Mouse (Mus musculus) cerebellum, adult 11 months (tissue): ENCODE data around the gene Pak1.
"Not testable (repeated sequence)": the region's sequence is repeated elsewhere in the genome, so short reads cannot be mapped to it uniquely, and the experiment has no call there.

ENCODE experiments used
- DNase-seq: peaks from one replicate; pipeline ENCODE4 v3.0.0; 2022

Gene Pak1

GRCm38 (mm10) chr7:97780222-97780621 lies 8.1 kb upstream of the Pak1 start:
- no peak for DNase-seq

- no peak for DNase-seq
Observed at GRCm38 (mm10) chr7:97780815-97781214, 7.5 kb upstream of the Pak1 start.

- DNase-seq: no peak
Observed at GRCm38 (mm10) chr7:97781496-97781895, 6.8 kb upstream of the Pak1 start.

- DNase-seq: no peak
Observed at GRCm38 (mm10) chr7:97783523-97783922, 4.8 kb upstream of the Pak1 start.

- no peak for DNase-seq
Observed at GRCm38 (mm10) chr7:97788669-97789483, 535 bp downstream of the Pak1 start.

- DNase-seq: no peak
Observed at GRCm38 (mm10) chr7:97790272-97790671, 1.9 kb downstream of the Pak1 start.

GRCm38 (mm10) chr7:97792324-97792723 lies 4.0 kb downstream of the Pak1 start:
- no peak for DNase-seq

- DNase-seq: no peak
Observed at GRCm38 (mm10) chr7:97803116-97803515, 14.8 kb downstream of the Pak1 start.

GRCm38 (mm10) chr7:97804245-97805066 lies 16.1 kb downstream of the Pak1 start:
- no peak for DNase-seq

GRCm38 (mm10) chr7:97805067-97805365 lies 16.7 kb downstream of the Pak1 start:
- no peak for DNase-seq

GRCm38 (mm10) chr7:97809307-97809706 lies 21.0 kb downstream of the Pak1 start:
- DNase-seq: no peak

- DNase-seq: no peak
Observed at GRCm38 (mm10) chr7:97821875-97822274, 33.5 kb downstream of the Pak1 start.

GRCm38 (mm10) chr7:97829091-97829490 lies 40.8 kb downstream of the Pak1 start:
- DNase-seq: no peak

GRCm38 (mm10) chr7:97830739-97831138 lies 42.4 kb downstream of the Pak1 start:
- DNase-seq: no peak

- no peak for DNase-seq
Observed at GRCm38 (mm10) chr7:97832987-97833386, 44.6 kb downstream of the Pak1 start.

GRCm38 (mm10) chr7:97838574-97838973 lies 50.2 kb downstream of the Pak1 start:
- no peak for DNase-seq

GRCm38 (mm10) chr7:97841311-97841710 lies 53.0 kb downstream of the Pak1 start:
- peak; percentile 36 for DNase-seq

GRCm38 (mm10) chr7:97842332-97842731 lies 54.0 kb downstream of the Pak1 start:
- no peak for DNase-seq

GRCm38 (mm10) chr7:97842806-97843570 lies 54.6 kb downstream of the Pak1 start:
- peak; percentile 82 for DNase-seq

GRCm38 (mm10) chr7:97844419-97844818 lies 56.1 kb downstream of the Pak1 start:
- DNase-seq: no peak

GRCm38 (mm10) chr7:97845546-97845945 lies 57.2 kb downstream of the Pak1 start:
- DNase-seq: peak; percentile 54

- no peak for DNase-seq
Observed at GRCm38 (mm10) chr7:97846539-97846938, 58.2 kb downstream of the Pak1 start.

- not testable (repeated sequence) for DNase-seq
Observed at GRCm38 (mm10) chr7:97849557-97849956, 61.2 kb downstream of the Pak1 start.
